Mouse (Mus musculus) CH12.LX (cell line): ENCODE measurements at regions not wholly inside any gene's neighbourhood (a gene's known extent, or its start where the extent isn't known, plus 50 kb on each side); places are given as distances from the start of the nearest gene placed in this dataset.

ENCODE experiments used
- DNase-seq: peaks from one replicate; pipeline ENCODE4 v3.0.0-alpha.2; 2013; ENCODE audit errors: extremely low read depth
- H3K27ac ChIP-seq: 2 replicates; pipeline ENCODE4 v1.5.1; 2012; ENCODE audit warnings: low read depth, mild to moderate bottlenecking, control low read depth, moderate library complexity; ENCODE audit not compliant: insufficient read depth
- H3K27me3 ChIP-seq: replicated peaks from 2 replicates; pipeline ENCODE3; 2012; ENCODE audit warnings: inconsistent platforms
- H3K36me3 ChIP-seq, 2 experiments: replicated peaks in 1 of 2; 2 replicates each; pipeline versions ENCODE3 to v1.6.1; 2012; ENCODE audit warnings: inconsistent platforms in 1 of 2, low read length in 1 of 2, mild to moderate bottlenecking in 1 of 2, mixed read lengths in 1 of 2, moderate library complexity in 1 of 2; ENCODE audit not compliant: control insufficient read depth in 1 of 2, insufficient read depth in 1 of 2
- H3K4me1 ChIP-seq, 2 experiments: 2 replicates each; pipeline ENCODE4 v1.6.1; 2012; ENCODE audit warnings: inconsistent platforms in 1 of 2, moderate library complexity in 1 of 2; ENCODE audit not compliant: insufficient read depth in 2 of 2, control insufficient read depth in 1 of 2
- H3K4me2 ChIP-seq: 2 replicates; pipeline ENCODE4 v1.6.1; 2012; ENCODE audit warnings: low read depth, mild to moderate bottlenecking, control low read depth; ENCODE audit not compliant: poor library complexity, insufficient read depth, severe bottlenecking
- H3K4me3 ChIP-seq, 3 experiments: fragments of 150-350 bp in 1 of 3; sonication (generic) in 1 of 3; replicated peaks in 1 of 3; 2 replicates each; pipeline versions ENCODE3 to v1.5.1; 2011 to 2012; ENCODE audit warnings: low read depth in 2 of 3, low read length in 2 of 3, mild to moderate bottlenecking in 2 of 3, moderate library complexity in 2 of 3, control low read depth in 1 of 3, improper control_type of control experiment in 1 of 3, inconsistent platforms in 1 of 3, mixed read lengths in 1 of 3; ENCODE audit not compliant: poor library complexity in 1 of 3
- H3K79me2 ChIP-seq: replicated peaks from 2 replicates; pipeline ENCODE4 v1.6.1; 2012; ENCODE audit warnings: mild to moderate bottlenecking, moderate library complexity; ENCODE audit not compliant: control insufficient read depth, poor library complexity, insufficient read depth, severe bottlenecking; ENCODE audit errors: extremely low read depth
- H3K9ac ChIP-seq: 2 replicates; pipeline ENCODE4 v1.6.1; 2012; ENCODE audit warnings: low read depth, mild to moderate bottlenecking, control low read depth, moderate library complexity; ENCODE audit not compliant: insufficient read depth
- H3K9me3 ChIP-seq: replicated peaks from 2 replicates; pipeline ENCODE3; 2012; ENCODE audit warnings: low read length, inconsistent platforms, mixed read lengths
- BHLHE40 ChIP-seq: IDR thresholded peaks from 2 replicates; pipeline ENCODE4 v1.6.1; 2011; ENCODE audit warnings: mild to moderate bottlenecking, low read depth, low read length, improper control_type of control experiment
- CHD2 ChIP-seq: IDR thresholded peaks from 2 replicates; pipeline ENCODE4 v1.6.1; 2011; ENCODE audit warnings: low read length, improper control_type of control experiment
- CTCF ChIP-seq, 2 experiments: IDR thresholded peaks in 1 of 2; conservative IDR thresholded peaks in 1 of 2; 2 replicates each; pipeline ENCODE4 v1.5.1; 2011 to 2012; ENCODE audit warnings: low read depth in 2 of 2, low read length in 2 of 2, improper control_type of control experiment in 1 of 2, inconsistent platforms in 1 of 2, mild to moderate bottlenecking in 1 of 2, moderate library complexity in 1 of 2
- HCFC1 ChIP-seq: IDR thresholded peaks from 2 replicates; pipeline ENCODE4 v1.6.1; 2012; ENCODE audit warnings: low read depth, mild to moderate bottlenecking, inconsistent platforms, low read length, improper control_type of control experiment
- IRF4 ChIP-seq: IDR thresholded peaks from 2 replicates; pipeline ENCODE4 v1.6.1; 2014; ENCODE audit warnings: low read depth, mild to moderate bottlenecking, inconsistent platforms, low read length, improper control_type of control experiment
- JUN ChIP-seq: IDR thresholded peaks from 2 replicates; pipeline ENCODE4 v1.6.1; 2011; ENCODE audit warnings: low read depth, mild to moderate bottlenecking, low read length, improper control_type of control experiment, moderate library complexity; ENCODE audit not compliant: insufficient read depth
- JUND ChIP-seq: conservative IDR thresholded peaks from 2 replicates; pipeline ENCODE4 v1.6.1; 2011; ENCODE audit warnings: low read depth, low read length, improper control_type of control experiment
- KAT2A ChIP-seq: IDR thresholded peaks from 2 replicates; pipeline ENCODE4 v1.6.1; 2012; ENCODE audit warnings: low read length, improper control_type of control experiment, inconsistent platforms; ENCODE audit not compliant: insufficient replicate concordance
- MAZ ChIP-seq: IDR thresholded peaks from 2 replicates; pipeline ENCODE4 v1.6.1; 2012; ENCODE audit warnings: low read depth, mild to moderate bottlenecking, inconsistent platforms, low read length, improper control_type of control experiment, moderate library complexity
- MEF2A ChIP-seq: IDR thresholded peaks from 2 replicates; pipeline ENCODE4 v1.6.1; 2014; ENCODE audit warnings: low read depth, mild to moderate bottlenecking, inconsistent platforms, low read length, improper control_type of control experiment, borderline replicate concordance
- MXI1 ChIP-seq: IDR thresholded peaks from 2 replicates; pipeline ENCODE4 v1.6.1; 2011; ENCODE audit warnings: mild to moderate bottlenecking, low read depth, low read length, improper control_type of control experiment
- NRF1 ChIP-seq: IDR thresholded peaks from 2 replicates; pipeline ENCODE4 v1.6.1; 2014; ENCODE audit warnings: low read depth, mild to moderate bottlenecking, inconsistent platforms, low read length, improper control_type of control experiment, moderate library complexity
- SMC3 ChIP-seq: IDR thresholded peaks from 2 replicates; pipeline ENCODE4 v1.6.1; 2011; ENCODE audit warnings: low read depth, low read length, improper control_type of control experiment
- TBP ChIP-seq: conservative IDR thresholded peaks from 2 replicates; pipeline ENCODE4 v1.6.1; 2011; ENCODE audit warnings: low read depth, low read length, improper control_type of control experiment
- ZC3H11A ChIP-seq: IDR thresholded peaks from 2 replicates; pipeline ENCODE4 v1.6.1; 2012; ENCODE audit warnings: low read depth, mild to moderate bottlenecking, inconsistent platforms, low read length, improper control_type of control experiment
- dilution Hi-C: fragments of 300-500 bp; cut with MboI; formaldehyde crosslinking; loops from 2 replicates; pipeline ENCODE4 v1.14.3; 2020; ENCODE audit warnings: low sequenced_read_pairs; ENCODE audit not compliant: extremely low pct_unique_long_range_greater_than_20kb, extremely low pct_ligation_motif_present
- in situ Hi-C: fragments of 300-500 bp; cut with MboI; formaldehyde crosslinking; loops from 3 replicates; pipeline ENCODE4 v1.14.3; 2019; ENCODE audit warnings: low sequenced_read_pairs, low pct_ligation_motif_present, low pct_unique_long_range_greater_than_20kb, mixed read lengths

GRCm38 (mm10) chr2:166232376-166232775 is 76.9 kb upstream of the Sulf2 start:
- TF ChIP-seq TBP = no peak
- no peak overlapping the region for H3K4me2 ChIP-seq
- no peak overlapping the region for H3K4me3 ChIP-seq
- H3K4me1 ChIP-seq = peaks cover 3 to 7% of the 10 kb centered on the region in 2 experiments; a peak in 3 of 4 replicates
- no peaks in the 10 kb centered on the region for H3K79me2 ChIP-seq
- dilution Hi-C loops = no loop called here
- no peak overlapping the region for H3K9ac ChIP-seq
- in situ Hi-C loops = no loop called here
- H3K27ac ChIP-seq = no peak overlapping the region
- H3K9me3 ChIP-seq = no peaks in the 10 kb centered on the region
- H3K36me3 ChIP-seq = no peaks in the 10 kb centered on the region
- no peak for DNase-seq
- peaks cover 20% of the 10 kb centered on the region for H3K27me3 ChIP-seq

- H3K9ac ChIP-seq = no peak overlapping the region
- no peak overlapping the region for H3K4me3 ChIP-seq
- H3K36me3 ChIP-seq = no peaks in the 10 kb centered on the region
- H3K4me1 ChIP-seq = peaks cover 11 to 20% of the 10 kb centered on the region in 2 experiments
- dilution Hi-C loops (no loop called here), in situ Hi-C loops (no loop called here)
- DNase-seq = no peak
- peaks cover 5% of the 10 kb centered on the region for H3K9me3 ChIP-seq
- peaks cover 13% of the 10 kb centered on the region for H3K27me3 ChIP-seq
- TF ChIP-seq IRF4 (no peak), NRF1 (no peak), BHLHE40 (no peak), ZC3H11A (no peak), KAT2A (no peak), HCFC1 (no peak), JUND (no peak), SMC3 (no peak), MAZ (no peak)
- no peak overlapping the region for H3K27ac ChIP-seq
- no peaks in the 10 kb centered on the region for H3K79me2 ChIP-seq
- H3K4me2 ChIP-seq = no peak overlapping the region
Measured at GRCm38 (mm10) chr2:166230617-166231016, 75.2 kb upstream of the Sulf2 start.

GRCm38 (mm10) chr2:166228356-166228755 is 72.9 kb upstream of the Sulf2 start:
- no peak overlapping the region for H3K27ac ChIP-seq
- peaks cover 18% of the 10 kb centered on the region for H3K27me3 ChIP-seq
- DNase-seq = no peak
- peaks cover 11% of the 10 kb centered on the region for H3K9me3 ChIP-seq
- TF ChIP-seq CHD2 (no peak), HCFC1 (no peak), MEF2A (no peak), JUN (no peak), CTCF (conservative IDR thresholded peaks at IDR 0.05 in 1 of 2, IDR thresholded peaks at IDR 0.05 in 1 of 2; ENCODE audit: low read depth in 2 of 2, low read length in 2 of 2) (no peak), MXI1 (no peak)
- H3K79me2 ChIP-seq = no peaks in the 10 kb centered on the region
- in situ Hi-C loops (no loop called here), dilution Hi-C loops (no loop called here)
- peaks cover 11 to 20% of the 10 kb centered on the region in 2 experiments for H3K4me1 ChIP-seq
- no peak overlapping the region for H3K4me3 ChIP-seq
- H3K4me2 ChIP-seq = no peak overlapping the region
- no peaks in the 10 kb centered on the region for H3K36me3 ChIP-seq
- H3K9ac ChIP-seq = no peak overlapping the region
